Mouse (Mus musculus) hindbrain, embryonic 16.5 days (tissue): ENCODE measurements around the gene Matn3. TPM values are rescaled to one million over a fixed set of nuclear protein-coding genes. Genes with fewer than 3 reads are reported as not detected.
"Not testable (repeated sequence)": the region's sequence is repeated elsewhere in the genome, so short reads cannot be mapped to it uniquely, and the experiment has no call there.

ENCODE experiments used
- ATAC-seq: fragments of 200-750 bp; cut with Nextera tagmentation; 2 replicates; pipeline ENCODE4 v1.8.0; 2017; ENCODE audit warnings: moderate TSS enrichment, moderate library complexity
- H3K27ac ChIP-seq: fragments of 300-500 bp; sonication (generic); 2 replicates; pipeline ENCODE4 v1.5.1; 2014; ENCODE audit warnings: low read depth, mild to moderate bottlenecking, control low read depth, low read length, moderate library complexity
- H3K27me3 ChIP-seq: fragments of 300-500 bp; sonication (generic); replicated peaks from 2 replicates; pipeline ENCODE4 v1.6.1; 2014; ENCODE audit warnings: low read length; ENCODE audit not compliant: control insufficient read depth, insufficient read depth
- H3K36me3 ChIP-seq: fragments of 300-500 bp; sonication (generic); 2 replicates; pipeline ENCODE4 v1.6.1; 2014; ENCODE audit warnings: mild to moderate bottlenecking, low read length, moderate library complexity, mixed read lengths; ENCODE audit not compliant: control insufficient read depth, insufficient read depth
- H3K4me1 ChIP-seq: fragments of 300-500 bp; sonication (generic); 2 replicates; pipeline ENCODE4 v1.6.1; 2014; ENCODE audit warnings: low read depth, low read length; ENCODE audit not compliant: control insufficient read depth, insufficient read depth
- H3K4me2 ChIP-seq: fragments of 300-500 bp; sonication (generic); 2 replicates; pipeline ENCODE4 v1.6.1; 2014; ENCODE audit warnings: mild to moderate bottlenecking, low read length, control low read depth, moderate library complexity
- H3K4me3 ChIP-seq: fragments of 300-500 bp; sonication (generic); 2 replicates; pipeline ENCODE4 v1.5.1; 2014; ENCODE audit warnings: mild to moderate bottlenecking, low read length, control low read depth, moderate library complexity
- H3K9ac ChIP-seq: fragments of 300-500 bp; sonication (generic); 2 replicates; pipeline ENCODE4 v1.6.1; 2014; ENCODE audit warnings: low read depth, mild to moderate bottlenecking, control low read depth, low read length, moderate library complexity
- H3K9me3 ChIP-seq: fragments of 300-500 bp; sonication (generic); 2 replicates; pipeline ENCODE4 v1.6.1; 2014; ENCODE audit warnings: mild to moderate bottlenecking, low read length, moderate library complexity; ENCODE audit not compliant: control insufficient read depth
- WGBS: fragments of 180-500 bp; shearing (Covaris S2); extraction: QIAGEN DNeasy Blood & Tissue Kit; methylation state at CpG from one replicate; pipeline ENCODE4 v1.1.7; 2014; 5-methylcytosine and 5-hydroxymethylcytosine counted together
- polyA plus RNA-seq: library from polyadenylated mRNA; unstranded; fragments of >200 nt; fragmentation: Nextera tagmentation; extraction: Ambion mirVana; gene quantifications from 2 replicates; pipeline ENCODE4 v1.2.1, GENCODE M21; 2015

The Matn3 gene
- polyA plus RNA-seq, 1 experiment from 2014 or later, result 0.24 TPM

DNA sequence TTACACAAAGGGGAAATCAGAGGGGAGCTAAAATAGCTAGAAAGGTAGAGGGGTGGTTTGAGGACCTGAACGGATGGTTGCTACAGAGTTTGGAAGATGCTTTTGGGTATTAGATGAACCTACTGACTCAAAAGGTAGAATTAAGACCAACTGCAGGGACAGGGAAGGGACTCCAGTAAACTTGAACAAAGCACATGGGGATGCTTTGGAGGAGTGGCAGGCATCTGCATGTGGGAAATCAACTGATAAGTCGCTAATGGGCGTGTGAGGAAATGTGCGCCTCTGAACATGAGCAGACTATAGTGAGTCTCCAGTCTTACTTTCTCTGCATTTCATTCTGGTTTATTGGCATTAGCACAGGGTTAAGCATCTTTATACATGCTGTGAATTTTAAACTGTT is 16.6 kb upstream of the Matn3 start:
- Histone ChIP-seq H3K4me3 (no peak overlapping the region), H3K9ac (no peak overlapping the region), H3K27me3 (no peaks in the 10 kb centered on the region), H3K27ac (no peak overlapping the region), H3K36me3 (peaks cover 18% of the 10 kb centered on the region), H3K4me1 (no peaks in the 10 kb centered on the region), H3K4me2 (no peak overlapping the region), H3K9me3 (no peaks in the 10 kb centered on the region)
- WGBS, result 79% methylated on average over 4 of the region's 4 CpGs
- no peak for ATAC-seq

DNA sequence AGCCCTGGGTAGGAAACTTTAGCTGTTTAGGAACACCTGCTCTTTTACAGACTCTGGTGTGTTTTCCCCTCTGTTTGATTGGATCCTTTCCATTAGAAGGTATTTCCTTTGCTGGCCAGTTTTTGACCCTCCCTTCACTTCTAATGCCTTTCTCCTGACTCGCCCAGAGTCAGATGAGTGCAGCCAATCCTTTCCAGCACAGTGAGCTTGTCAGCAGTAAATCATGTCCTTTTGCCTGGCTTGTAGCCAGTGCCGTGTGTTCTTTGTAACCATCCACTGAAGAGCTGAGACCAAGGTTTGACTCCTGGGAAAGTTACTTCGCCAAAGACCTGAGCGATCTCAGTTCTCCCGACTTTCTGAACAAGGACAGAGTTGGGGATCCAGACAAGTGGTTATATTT is 12.4 kb upstream of the Matn3 start:
- Histone ChIP-seq H3K4me1 (no peaks in the 10 kb centered on the region), H3K9ac (no peak overlapping the region), H3K36me3 (peaks cover 39% of the 10 kb centered on the region), H3K27ac (no peak overlapping the region), H3K4me2 (no peak overlapping the region), H3K4me3 (no peak overlapping the region), H3K9me3 (no peaks in the 10 kb centered on the region), H3K27me3 (no peaks in the 10 kb centered on the region)
- ATAC-seq, result peak; percentile 27; the same call in 1 of the 2 replicates
- WGBS, result 74% methylated on average over 5 of the region's 5 CpGs

- not testable (repeated sequence) for H3K27me3 ChIP-seq, H3K9me3 ChIP-seq, H3K4me1 ChIP-seq, ATAC-seq, H3K27ac ChIP-seq, H3K4me2 ChIP-seq, H3K4me3 ChIP-seq, H3K9ac ChIP-seq
- WGBS, result 79% methylated on average over 4 of the region's 4 CpGs
- peaks cover 39% of the 10 kb centered on the region for H3K36me3 ChIP-seq
Measured at GRCm38 (mm10) chr12:8936210-8936609, 11.5 kb upstream of the Matn3 start.

DNA sequence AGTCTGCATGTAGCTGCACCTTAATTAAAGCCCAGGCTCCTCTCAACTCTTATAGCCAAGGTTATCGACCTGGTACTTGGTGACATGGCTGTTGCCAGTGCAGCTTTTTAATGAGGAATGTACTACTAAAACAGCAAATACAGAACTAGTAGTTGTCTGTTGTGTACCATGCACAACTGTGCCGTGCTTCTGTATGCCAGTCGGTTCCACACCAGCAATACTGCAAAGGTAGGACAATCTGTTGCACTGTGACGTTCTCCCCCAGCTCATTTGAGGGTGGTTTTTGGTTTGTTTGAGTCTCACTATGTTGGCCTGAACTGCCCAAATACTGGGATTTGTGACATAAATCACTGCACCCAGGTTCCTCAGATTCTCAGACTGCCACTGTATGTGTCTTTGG is 8.2 kb upstream of the Matn3 start:
- Histone ChIP-seq H3K27me3 (no peaks in the 10 kb centered on the region), H3K4me2 (no peak overlapping the region), H3K27ac (no peak overlapping the region), H3K4me1 (no peaks in the 10 kb centered on the region), H3K9ac (no peak overlapping the region), H3K36me3 (peaks cover 32% of the 10 kb centered on the region), H3K4me3 (no peak overlapping the region), H3K9me3 (no peaks in the 10 kb centered on the region)
- WGBS, result 86% methylated on average over 4 of the region's 4 CpGs
- ATAC-seq, result no peak

- no peaks in the 10 kb centered on the region for H3K27me3 ChIP-seq
- no peak for ATAC-seq
- 70% methylated on average over 12 of the region's 12 CpGs for WGBS
Measured at GRCm38 (mm10) chr12:8940011-8941005, 7.4 kb upstream of the Matn3 start.

DNA sequence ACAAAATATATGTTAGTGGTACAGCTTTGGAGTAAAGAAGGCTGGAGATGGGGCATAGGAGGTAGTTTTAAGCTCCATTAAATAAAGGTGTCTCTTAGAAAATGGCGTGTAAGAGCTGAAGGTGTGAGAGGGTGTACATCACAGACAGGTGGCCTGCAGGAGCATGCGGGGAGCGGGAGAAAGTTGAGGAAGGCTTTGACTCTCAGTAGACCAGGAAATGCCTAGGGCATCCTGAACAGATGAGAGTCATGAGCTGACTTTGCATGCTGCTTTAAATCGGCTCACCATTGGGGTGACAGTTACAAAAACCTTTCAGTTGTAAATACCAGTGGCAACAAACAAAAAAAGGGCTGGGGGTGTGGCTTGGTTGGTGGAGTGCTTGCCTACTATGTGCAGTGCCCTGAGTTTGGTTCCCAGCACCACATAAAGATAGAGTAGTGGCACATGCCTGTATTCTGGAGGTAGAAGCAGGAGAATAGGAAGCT is 6.6 kb upstream of the Matn3 start:
- Histone ChIP-seq H3K4me3 (no peak overlapping the region), H3K9ac (no peak overlapping the region), H3K4me2 (no peak overlapping the region), H3K36me3 (peaks cover 20% of the 10 kb centered on the region), H3K27ac (no peak overlapping the region), H3K27me3 (no peaks in the 10 kb centered on the region), H3K4me1 (no peaks in the 10 kb centered on the region), H3K9me3 (no peaks in the 10 kb centered on the region)
- no peak for ATAC-seq
- 66% methylated on average over 4 of the region's 4 CpGs for WGBS

More at GRCm38 (mm10) chr12:8940011-8941005, 7.4 kb upstream of the Matn3 start:
- H3K4me2 ChIP-seq, result no peak overlapping the region
- no peaks in the 10 kb centered on the region for H3K4me1 ChIP-seq
- no peak overlapping the region for H3K27ac ChIP-seq
- no peak overlapping the region for H3K4me3 ChIP-seq
- peaks cover 28% of the 10 kb centered on the region for H3K36me3 ChIP-seq
- H3K9ac ChIP-seq, result no peak overlapping the region
- H3K9me3 ChIP-seq, result no peaks in the 10 kb centered on the region

GRCm38 (mm10) chr12:8941699-8942392 is 5.9 kb upstream of the Matn3 start:
- Histone ChIP-seq H3K36me3 (peaks cover 15% of the 10 kb centered on the region), H3K4me3 (no peak overlapping the region), H3K9ac (no peak overlapping the region), H3K27me3 (no peaks in the 10 kb centered on the region), H3K4me1 (no peaks in the 10 kb centered on the region), H3K27ac (no peak overlapping the region), H3K4me2 (no peak overlapping the region), H3K9me3 (no peaks in the 10 kb centered on the region)
- no peak for ATAC-seq
- 78% methylated on average over 4 of the region's 4 CpGs for WGBS

GRCm38 (mm10) chr12:8947163-8947562 is 566 bp upstream of the Matn3 start:
- no peaks in the 10 kb centered on the region for H3K9me3 ChIP-seq
- no peaks in the 10 kb centered on the region for H3K36me3 ChIP-seq
- peaks cover 7% of the 10 kb centered on the region for H3K4me1 ChIP-seq
- H3K9ac ChIP-seq, result no peak overlapping the region
- WGBS, result 64% methylated on average over 9 of the region's 9 CpGs
- no peak overlapping the region for H3K4me3 ChIP-seq
- H3K27ac ChIP-seq, result no peak overlapping the region
- no peaks in the 10 kb centered on the region for H3K27me3 ChIP-seq
- peak overlapping the region; percentile 100 for H3K4me2 ChIP-seq
- ATAC-seq, result no peak

DNA sequence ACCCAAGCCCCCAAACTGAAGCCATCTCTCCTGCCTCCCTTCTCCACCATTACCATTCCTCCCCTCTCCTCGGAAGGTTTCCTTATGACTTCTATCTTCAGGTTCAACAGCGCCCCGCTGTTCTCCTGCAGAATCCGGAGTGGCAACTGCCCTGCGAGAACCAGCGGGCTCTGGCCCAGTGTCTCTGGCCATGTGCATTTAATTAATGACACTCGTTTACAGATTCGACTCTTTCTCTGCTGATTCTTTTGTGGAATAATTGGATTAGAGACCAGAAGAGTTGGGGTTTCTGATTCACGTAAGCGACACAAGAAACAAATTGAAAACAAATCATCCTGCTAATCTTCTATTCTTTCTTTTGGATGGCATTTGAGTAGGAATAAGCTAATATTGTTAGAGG is 5.4 kb downstream of the Matn3 start:
- Histone ChIP-seq H3K4me3 (no peak overlapping the region), H3K9me3 (no peaks in the 10 kb centered on the region), H3K4me1 (peaks cover 1% of the 10 kb centered on the region), H3K9ac (no peak overlapping the region), H3K36me3 (no peaks in the 10 kb centered on the region), H3K4me2 (no peak overlapping the region), H3K27ac (no peak overlapping the region), H3K27me3 (no peaks in the 10 kb centered on the region)
- WGBS, result 67% methylated on average over 10 of the region's 10 CpGs
- ATAC-seq, result no peak
